9 mouse cellular contexts compared by ENCODE assay signal in the genomic region with DNA sequence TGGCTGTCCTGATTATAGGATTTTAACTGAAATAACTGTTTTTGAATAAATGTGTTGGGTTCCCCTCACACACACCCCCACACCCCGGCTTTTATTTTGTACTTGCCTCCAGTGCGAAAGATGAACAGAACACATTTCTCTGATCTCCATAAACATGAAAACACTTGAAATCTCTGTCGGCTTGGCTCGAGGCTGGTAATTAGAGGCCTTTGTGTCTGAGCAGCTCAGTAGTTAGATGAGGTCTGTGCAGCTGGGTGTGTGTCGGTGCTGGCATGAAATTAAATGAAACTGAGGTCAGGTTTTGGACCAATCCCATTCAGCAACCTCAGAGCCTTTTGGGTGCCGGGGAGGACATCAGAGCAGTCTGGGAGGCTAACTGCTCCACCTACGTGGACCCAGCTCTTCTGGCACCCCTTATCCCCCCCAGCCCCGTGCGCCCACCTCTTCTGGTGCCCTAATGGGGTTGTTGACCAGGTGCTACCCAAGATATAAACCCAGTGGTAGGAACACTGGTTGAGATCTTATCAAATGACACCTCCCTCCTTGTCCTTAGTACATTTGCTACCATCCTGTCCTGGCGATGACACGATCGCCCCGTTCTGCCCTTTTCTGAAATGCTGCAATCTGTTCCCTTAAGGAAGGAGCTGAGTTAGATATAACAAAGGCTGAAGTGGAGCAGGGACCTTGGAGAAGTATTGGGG. TPM values are rescaled to one million over a fixed set of nuclear protein-coding genes. Genes with fewer than 3 reads are reported as not detected.
DNase-seq lines count a peak whose midpoint lies in the region; ATAC-seq and TF ChIP-seq lines count a peak whose summit lies in the region.
"Had no signal": no experiment of that assay in that cellular context is flagged by ENCODE, and none has a peak within 500 bp of the region (broad histone marks: within the 10 kb centered on the region; RNA-seq: fewer than 3 reads in every experiment).

No protein-coding gene starts in this region.

- peaks cover 71% of the 10 kb centered on the region for H3K4me1 ChIP-seq in megakaryocyte, embryonic 14.5 days
- H3K4me1 ChIP-seq in forebrain, embryonic 15.5 days, result peaks cover 44% of the 10 kb centered on the region
- H3K4me1 ChIP-seq in liver, embryonic 14.5 days (replicated peaks; ENCODE audit: control insufficient read depth in 2 of 2, insufficient read depth in 2 of 2, low read length in 1 of 2), result peaks cover 51 to 56% of the 10 kb centered on the region in 2 experiments
- H3K4me1 ChIP-seq in neural tube, embryonic 15.5 days, result peaks cover 44% of the 10 kb centered on the region

- peak overlapping the region; percentile 87 for H3K4me3 ChIP-seq in megakaryocyte, embryonic 14.5 days (replicated peaks)
- H3K4me3 ChIP-seq in forebrain, embryonic 15.5 days, result peak overlapping the region; percentile 72
- peak overlapping the region; percentile 12 to 94; a peak in 3 of 4 replicates for H3K4me3 ChIP-seq in liver, embryonic 14.5 days (ENCODE audit: insufficient read depth in 1 of 2, low read depth in 2 of 2, low read length in 2 of 2)
- H3K4me3 ChIP-seq in neural tube, embryonic 15.5 days (replicated peaks), result peak overlapping the region; percentile 80

- DNase-seq in liver, embryonic 14.5 days (ENCODE audit: low read depth in 3 of 3, low spot score in 3 of 3), result no peak
- DNase-seq in retina, embryonic 14.5 days (ENCODE audit: low spot score), result no peak
- DNase-seq in MN1 (ENCODE audit: low spot score), result no peak
- no peak for DNase-seq in cerebellum, postnatal 25 days
- DNase-seq: heart, postnatal 14 days had no signal

- no peak for ATAC-seq in megakaryocyte, adult 5-6 weeks (ENCODE audit: poor library complexity, severe bottlenecking)
- no peak for ATAC-seq in forebrain, embryonic 15.5 days (replicated peaks)
- no peak for ATAC-seq in liver, embryonic 14.5 days (ENCODE audit: insufficient read depth)
- ATAC-seq in neural tube, embryonic 15.5 days (ENCODE audit: low FRiP score), result no peak

- peaks cover 22% of the 10 kb centered on the region for H3K36me3 ChIP-seq in megakaryocyte, embryonic 14.5 days (replicated peaks; ENCODE audit: low read length)
- no peaks in the 10 kb centered on the region for H3K36me3 ChIP-seq in forebrain, embryonic 15.5 days
- no peaks in the 10 kb centered on the region for H3K36me3 ChIP-seq in liver, embryonic 14.5 days (replicated peaks; ENCODE audit: control insufficient read depth, insufficient read depth, low read depth)
- H3K36me3 ChIP-seq in neural tube, embryonic 15.5 days, result no peaks in the 10 kb centered on the region

- peak; percentile 37; the same call in 1 of the 2 replicates for TF ChIP-seq EP300 in liver, embryonic 14.5 days (IDR thresholded peaks at IDR 0.05; ENCODE audit: low read depth)

- no peaks in the 10 kb centered on the region for H3K27me3 ChIP-seq in megakaryocyte, embryonic 14.5 days (replicated peaks)
- no peaks in the 10 kb centered on the region for H3K27me3 ChIP-seq in forebrain, embryonic 15.5 days
- H3K27me3 ChIP-seq in liver, embryonic 14.5 days (ENCODE audit: control insufficient read depth, insufficient read depth, low read length), result no peaks in the 10 kb centered on the region
- no peaks in the 10 kb centered on the region for H3K27me3 ChIP-seq in neural tube, embryonic 15.5 days (replicated peaks)

- H3K9me3 ChIP-seq in megakaryocyte, embryonic 14.5 days, result no peaks in the 10 kb centered on the region
- H3K9me3 ChIP-seq in forebrain, embryonic 15.5 days, result no peaks in the 10 kb centered on the region
- H3K9me3 ChIP-seq in liver, embryonic 14.5 days (ENCODE audit: control insufficient read depth, low read length), result no peaks in the 10 kb centered on the region
- H3K9me3 ChIP-seq in neural tube, embryonic 15.5 days (replicated peaks), result no peaks in the 10 kb centered on the region

- H3K9ac ChIP-seq in forebrain, embryonic 15.5 days (replicated peaks), result peak overlapping the region; percentile 74; the same call in 1 of the 2 replicates
- H3K9ac ChIP-seq in liver, embryonic 14.5 days (replicated peaks), result peak overlapping the region; percentile 18; the same call in 1 of the 2 replicates
- peak overlapping the region; percentile 36; the same call in 1 of the 2 replicates for H3K9ac ChIP-seq in neural tube, embryonic 15.5 days (replicated peaks)

- no peak for TF ChIP-seq CTCF in liver, embryonic 14.5 days (IDR thresholded peaks at IDR 0.05; ENCODE audit: low read depth)

- H3K27ac ChIP-seq in forebrain, embryonic 15.5 days (replicated peaks), result peak overlapping the region; percentile 98
- H3K27ac ChIP-seq in liver, embryonic 14.5 days, result peak overlapping the region; percentile 14; the same call in 1 of the 2 replicates
- 0 out of 2 replicates have a peak overlapping the region, but pooled peaks have one; percentile 30 for H3K27ac ChIP-seq in neural tube, embryonic 15.5 days (replicated peaks)

- WGBS in forebrain, embryonic 15.5 days, result 44% methylated on average over 13 of the region's 13 CpGs
- 42% methylated on average over 13 of the region's 13 CpGs for WGBS in liver, embryonic 14.5 days (ENCODE audit: insufficient replicate concordance)
- 57% methylated on average over 13 of the region's 13 CpGs for WGBS in neural tube, embryonic 15.5 days

- peak overlapping the region; percentile 84 for H3K4me2 ChIP-seq in forebrain, embryonic 15.5 days (replicated peaks)
- H3K4me2 ChIP-seq in liver, embryonic 14.5 days (ENCODE audit: low read depth), result peak overlapping the region; percentile 99
- H3K4me2 ChIP-seq in neural tube, embryonic 15.5 days, result peak overlapping the region; percentile 90

RNA-seq across cellular contexts. Expression of gene Frat1, which starts 2.9 kb away (rescaled TPM):
- 25.1 and 50.6 TPM in 2 replicates for polyA plus RNA-seq in megakaryocyte, embryonic 14.5 days (2012; ENCODE audit: insufficient read depth, low replicate concordance)
- 5.2 and 6.3 TPM in 2 replicates for total RNA-seq in megakaryocyte, adult 5-6 weeks (2015)
- total RNA-seq in megakaryocyte, adult 5-6 weeks (2017), result 6.1 and 6.3 TPM in 2 replicates
- 34.7 and 35.1 TPM in 2 replicates for polyA plus RNA-seq in forebrain, embryonic 15.5 days (2015; fragmentation: Nextera tagmentation; extraction: Ambion mirVana)
- polyA plus RNA-seq in liver, embryonic 14.5 days (2012; rRNA removed), result 3.0 and 3.4 TPM in 2 replicates
- polyA plus RNA-seq in liver, embryonic 14.5 days (2014; fragmentation: Nextera tagmentation; extraction: Ambion mirVana), result 9.9 and 10.2 TPM in 2 replicates
- polyA plus RNA-seq in neural tube, embryonic 15.5 days (2015; fragmentation: Nextera tagmentation; extraction: Ambion mirVana), result 20.1 and 22.7 TPM in 2 replicates

RNA-seq across cellular contexts. Expression of gene Frat2, which starts 15.3 kb away (rescaled TPM):
- polyA plus RNA-seq in megakaryocyte, embryonic 14.5 days (2012; ENCODE audit: insufficient read depth, low replicate concordance), result 16.8 and 19.5 TPM in 2 replicates
- 7.7 and 9.5 TPM in 2 replicates for total RNA-seq in megakaryocyte, adult 5-6 weeks (2015)
- total RNA-seq in megakaryocyte, adult 5-6 weeks (2017), result 9.2 and 9.4 TPM in 2 replicates
- 16.9 and 17.9 TPM in 2 replicates for polyA plus RNA-seq in forebrain, embryonic 15.5 days (2015; fragmentation: Nextera tagmentation; extraction: Ambion mirVana)
- polyA plus RNA-seq in liver, embryonic 14.5 days (2012; rRNA removed), result 5.2 and 5.4 TPM in 2 replicates
- polyA plus RNA-seq in liver, embryonic 14.5 days (2014; fragmentation: Nextera tagmentation; extraction: Ambion mirVana), result 2.9 and 3.4 TPM in 2 replicates
- polyA plus RNA-seq in neural tube, embryonic 15.5 days (2015; fragmentation: Nextera tagmentation; extraction: Ambion mirVana), result 7.0 and 7.1 TPM in 2 replicates

RNA-seq across cellular contexts. Expression of gene Arhgap19, which starts 30.8 kb away (rescaled TPM):
- 1.8 TPM in 1 of 2 replicates, not detected in the other for polyA plus RNA-seq in megakaryocyte, embryonic 14.5 days (2012; ENCODE audit: insufficient read depth, low replicate concordance)
- total RNA-seq in megakaryocyte, adult 5-6 weeks (2015), result 48.5 and 50.3 TPM in 2 replicates
- total RNA-seq in megakaryocyte, adult 5-6 weeks (2017), result 62.7 and 65.3 TPM in 2 replicates
- 10.6 and 11.2 TPM in 2 replicates for polyA plus RNA-seq in forebrain, embryonic 15.5 days (2015; fragmentation: Nextera tagmentation; extraction: Ambion mirVana)
- polyA plus RNA-seq in liver, embryonic 14.5 days (2012; rRNA removed), result 16.8 and 21.8 TPM in 2 replicates
- 29.5 and 30.0 TPM in 2 replicates for polyA plus RNA-seq in liver, embryonic 14.5 days (2014; fragmentation: Nextera tagmentation; extraction: Ambion mirVana)
- polyA plus RNA-seq in neural tube, embryonic 15.5 days (2015; fragmentation: Nextera tagmentation; extraction: Ambion mirVana), result 4.8 and 8.7 TPM in 2 replicates

Comparison
In these comparisons a context has a peak if more than half of its experiments do, and no peak if none do; other contexts are left out.
1. H3K27ac ChIP-seq: peak in every context shown above with its lines; median percentile 98 in forebrain, embryonic 15.5 days; 30 in neural tube, embryonic 15.5 days; 14 in liver, embryonic 14.5 days.
2. H3K9ac ChIP-seq: peak in every context shown above with its lines; median percentile 74 in forebrain, embryonic 15.5 days; 36 in neural tube, embryonic 15.5 days; 18 in liver, embryonic 14.5 days.